Mouse (Mus musculus) hindbrain, embryonic 13.5 days (tissue): ENCODE measurements around the gene Lyve1. TPM values are rescaled to one million over a fixed set of nuclear protein-coding genes. Genes with fewer than 3 reads are reported as not detected.
"Not testable (repeated sequence)": the region's sequence is repeated elsewhere in the genome, so short reads cannot be mapped to it uniquely, and the experiment has no call there.

ENCODE experiments used
- ATAC-seq: fragments of 200-750 bp; cut with Nextera tagmentation; 2 replicates; pipeline ENCODE4 v1.8.0; 2017; ENCODE audit warnings: moderate TSS enrichment; ENCODE audit not compliant: low FRiP score
- H3K27ac ChIP-seq: fragments of 300-500 bp; sonication (generic); 2 replicates; pipeline ENCODE4 v1.5.1; 2015; ENCODE audit warnings: inconsistent platforms, mild to moderate bottlenecking, moderate library complexity
- H3K27me3 ChIP-seq: fragments of 300-500 bp; sonication (generic); 2 replicates; pipeline ENCODE4 v1.6.1; 2015; ENCODE audit warnings: mild to moderate bottlenecking, inconsistent platforms
- H3K36me3 ChIP-seq: fragments of 300-500 bp; sonication (generic); 2 replicates; pipeline ENCODE4 v1.6.1; 2015; ENCODE audit warnings: mild to moderate bottlenecking, inconsistent platforms
- H3K4me1 ChIP-seq: fragments of 300-500 bp; sonication (generic); replicated peaks from 2 replicates; pipeline ENCODE4 v1.6.1; 2015; ENCODE audit warnings: inconsistent platforms
- H3K4me2 ChIP-seq: fragments of 300-500 bp; sonication (generic); 2 replicates; pipeline ENCODE4 v1.6.1; 2015; ENCODE audit warnings: inconsistent platforms, mild to moderate bottlenecking, moderate library complexity
- H3K4me3 ChIP-seq: fragments of 300-500 bp; sonication (generic); 2 replicates; pipeline ENCODE4 v1.5.1; 2015; ENCODE audit warnings: mild to moderate bottlenecking, inconsistent platforms
- H3K9ac ChIP-seq: fragments of 300-500 bp; sonication (generic); 2 replicates; pipeline ENCODE4 v1.6.1; 2015; ENCODE audit warnings: mild to moderate bottlenecking, inconsistent platforms
- H3K9me3 ChIP-seq: fragments of 300-500 bp; sonication (generic); 2 replicates; pipeline ENCODE4 v1.6.1; 2016; ENCODE audit warnings: inconsistent platforms
- WGBS: fragments of 180-500 bp; shearing (Covaris S2); methylation state at CpG from one replicate; pipeline ENCODE4 v1.1.7; 2015; 5-methylcytosine and 5-hydroxymethylcytosine counted together
- polyA plus RNA-seq: library from polyadenylated mRNA; unstranded; fragments of >200 nt; fragmentation: Nextera tagmentation; extraction: Ambion mirVana; gene quantifications from 2 replicates; pipeline ENCODE4 v1.2.1, GENCODE M21; 2015

Gene Lyve1
- 6.8 and 6.9 TPM in 2 replicates for polyA plus RNA-seq

DNA sequence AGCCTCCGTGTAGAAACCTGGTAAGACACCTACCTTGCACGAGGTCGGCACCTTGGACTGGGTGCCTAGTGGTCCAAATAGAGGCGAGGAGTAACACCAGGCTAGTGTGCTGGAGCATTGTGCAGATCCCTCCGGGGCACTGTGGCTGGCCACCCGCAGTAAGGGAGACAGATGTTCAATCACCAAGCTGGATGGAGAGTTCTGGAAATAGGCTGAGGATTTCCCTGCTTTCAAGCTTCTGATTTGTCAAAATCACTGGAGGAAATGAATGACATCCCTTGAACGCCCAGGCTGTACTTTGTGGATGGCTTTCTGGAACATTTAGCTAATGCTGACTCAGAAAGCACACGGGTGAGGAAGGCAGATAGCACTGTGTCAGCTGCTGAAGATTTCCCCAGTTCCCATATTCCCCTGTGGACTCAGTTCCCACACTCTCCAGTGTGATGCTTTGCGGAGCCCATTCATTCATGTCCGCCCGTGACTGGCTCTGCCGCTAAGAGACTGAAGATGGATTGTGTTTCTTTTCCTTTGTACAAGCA lies at the start of gene Lyve1:
Lyve1 (minus strand) TSS at position 489 of the 539 bp plus-strand sequence.
- WGBS: 64% methylated on average over 12 of the region's 12 CpGs
- ATAC-seq: no peak
- Histone ChIP-seq H3K9me3 (no peaks in the 10 kb centered on the region), H3K4me1 (peaks cover 4% of the 10 kb centered on the region; the same call in 1 of the 2 replicates), H3K4me3 (no peak within 1 kb of the TSS), H3K36me3 (no peaks in the 10 kb centered on the region), H3K9ac (no peak within 1 kb of the TSS), H3K4me2 (no peak within 1 kb of the TSS), H3K27ac (no peak within 1 kb of the TSS), H3K27me3 (0 out of 2 replicates have a peak, but pooled peaks cover 2% of the 10 kb centered on the region)

DNA sequence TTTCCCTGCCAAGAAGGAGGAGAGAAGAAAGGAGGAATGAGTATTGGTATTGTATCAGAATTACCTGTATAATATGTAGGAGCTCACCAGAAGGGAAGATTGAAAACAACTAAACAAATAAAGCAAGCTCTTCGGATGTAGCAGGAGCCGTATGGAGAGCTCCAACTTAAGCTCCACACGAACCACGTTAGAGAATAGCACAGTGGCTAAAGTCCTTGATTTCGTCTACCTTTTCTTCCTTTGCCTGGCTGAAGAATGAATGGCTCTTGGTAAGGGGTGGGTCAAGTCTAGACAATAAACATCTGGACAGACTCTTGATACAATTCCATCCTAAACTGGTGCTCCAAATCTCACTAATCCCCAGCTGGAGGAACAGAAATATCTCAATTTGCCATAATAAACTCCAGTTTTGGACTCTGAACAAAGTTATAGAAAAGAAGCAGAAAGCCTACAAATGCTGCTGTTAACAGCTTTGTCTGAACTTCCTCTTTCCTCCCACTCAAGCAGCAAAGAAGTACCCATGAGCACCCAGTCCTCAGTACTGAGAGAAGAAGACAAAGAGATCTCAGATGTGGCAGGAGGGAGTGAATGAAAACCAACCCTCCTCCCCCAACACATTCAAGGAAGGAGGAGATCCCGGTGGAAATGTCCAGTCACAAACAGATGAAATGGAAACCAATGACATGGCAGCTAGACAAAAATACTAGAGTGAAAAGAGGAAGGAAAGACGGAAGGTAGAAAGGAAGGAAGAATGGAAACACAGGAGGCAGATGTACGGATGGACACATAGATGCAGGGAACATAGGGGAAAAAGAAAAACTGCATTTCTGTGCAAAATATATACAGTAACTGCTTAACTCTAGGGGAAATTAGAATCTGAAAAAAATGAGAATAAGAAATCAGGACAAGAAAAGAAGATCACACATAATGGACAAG lies 45.4 kb upstream of the Lyve1 start:
- Histone ChIP-seq H3K27ac (no peak overlapping the region), H3K27me3 (no peaks in the 10 kb centered on the region), H3K4me2 (no peak overlapping the region), H3K36me3 (no peaks in the 10 kb centered on the region), H3K9ac (no peak overlapping the region), H3K4me3 (no peak overlapping the region), H3K9me3 (no peaks in the 10 kb centered on the region), H3K4me1 (no peaks in the 10 kb centered on the region)
- WGBS: 84% methylated on average over 8 of the region's 8 CpGs
- ATAC-seq: no peak

DNA sequence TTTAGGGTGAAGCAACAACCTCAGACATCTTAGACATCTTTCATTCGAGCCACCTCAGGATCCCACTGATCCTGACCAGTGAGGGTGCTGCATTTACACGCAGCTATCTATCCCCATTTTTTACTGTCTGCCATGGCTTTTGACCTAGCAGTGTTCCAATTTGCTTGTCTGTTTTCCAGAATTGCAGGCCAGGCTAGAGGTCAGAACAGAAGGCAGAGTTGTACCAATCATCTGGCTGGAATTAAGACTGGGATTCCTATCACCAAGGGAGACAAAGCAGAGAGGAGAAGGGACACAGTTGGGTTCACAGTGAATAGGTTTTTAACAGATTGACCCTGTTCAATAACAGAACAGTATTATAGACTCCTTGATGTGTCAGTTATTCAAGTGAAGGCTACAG lies 43.5 kb upstream of the Lyve1 start:
- Histone ChIP-seq H3K9me3 (no peaks in the 10 kb centered on the region), H3K4me3 (no peak overlapping the region), H3K4me1 (no peaks in the 10 kb centered on the region), H3K36me3 (no peaks in the 10 kb centered on the region), H3K27ac (no peak overlapping the region), H3K9ac (no peak overlapping the region), H3K4me2 (no peak overlapping the region), H3K27me3 (no peaks in the 10 kb centered on the region)
- WGBS: 72% methylated on average over 2 of the region's 2 CpGs
- no peak for ATAC-seq

DNA sequence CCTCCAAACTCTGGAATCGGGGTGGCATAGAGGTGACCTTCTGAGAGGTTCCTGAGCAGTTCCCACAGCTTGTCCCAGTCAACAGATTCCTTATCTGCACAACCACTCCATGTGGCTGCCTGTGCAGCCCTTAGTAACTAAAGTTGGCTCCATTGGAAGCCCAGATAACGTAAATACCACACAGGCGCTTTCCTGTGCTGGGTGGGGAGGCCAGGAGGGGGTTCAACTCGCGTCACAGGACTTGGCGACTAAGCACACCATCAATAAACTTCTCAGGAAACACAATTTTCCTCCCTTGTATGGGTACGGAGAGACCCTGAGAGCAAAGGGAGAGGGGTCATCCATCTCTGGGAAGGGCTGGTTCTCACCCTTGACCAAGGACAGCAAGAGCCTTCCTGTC lies 40.2 kb upstream of the Lyve1 start:
- Histone ChIP-seq H3K9ac (no peak overlapping the region), H3K9me3 (no peaks in the 10 kb centered on the region), H3K27ac (no peak overlapping the region), H3K36me3 (no peaks in the 10 kb centered on the region), H3K4me1 (no peaks in the 10 kb centered on the region), H3K4me2 (no peak overlapping the region), H3K27me3 (no peaks in the 10 kb centered on the region), H3K4me3 (no peak overlapping the region)
- no peak for ATAC-seq
- 80% methylated on average over 7 of the region's 7 CpGs for WGBS

DNA sequence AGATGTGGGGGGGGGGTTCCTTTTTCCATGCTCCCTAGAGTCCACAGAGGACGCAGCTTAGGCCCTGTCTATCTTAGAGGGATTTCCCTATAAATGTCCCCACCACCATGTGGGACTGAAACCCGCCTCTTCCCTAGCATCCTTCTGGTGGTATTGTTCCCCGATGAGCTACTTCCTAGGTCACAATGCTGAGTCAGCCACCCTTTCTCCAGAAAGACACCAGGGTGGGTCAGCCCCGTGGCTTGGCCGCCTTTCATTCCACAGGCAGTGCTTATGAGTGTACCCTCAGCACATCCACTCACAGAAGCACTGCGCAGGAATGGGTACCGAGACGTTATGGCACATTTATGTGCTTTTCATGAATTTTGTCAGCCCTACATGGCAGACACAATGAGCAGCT lies 34.2 kb upstream of the Lyve1 start:
- H3K9me3 ChIP-seq: no peaks in the 10 kb centered on the region
- H3K36me3 ChIP-seq: no peaks in the 10 kb centered on the region
- no peak overlapping the region for H3K4me3 ChIP-seq
- WGBS: 80% methylated on average over 8 of the region's 8 CpGs
- no peaks in the 10 kb centered on the region for H3K4me1 ChIP-seq
- H3K27me3 ChIP-seq: no peaks in the 10 kb centered on the region
- no peak for ATAC-seq
- H3K4me2 ChIP-seq: no peak overlapping the region
- no peak overlapping the region for H3K27ac ChIP-seq
- H3K9ac ChIP-seq: no peak overlapping the region

DNA sequence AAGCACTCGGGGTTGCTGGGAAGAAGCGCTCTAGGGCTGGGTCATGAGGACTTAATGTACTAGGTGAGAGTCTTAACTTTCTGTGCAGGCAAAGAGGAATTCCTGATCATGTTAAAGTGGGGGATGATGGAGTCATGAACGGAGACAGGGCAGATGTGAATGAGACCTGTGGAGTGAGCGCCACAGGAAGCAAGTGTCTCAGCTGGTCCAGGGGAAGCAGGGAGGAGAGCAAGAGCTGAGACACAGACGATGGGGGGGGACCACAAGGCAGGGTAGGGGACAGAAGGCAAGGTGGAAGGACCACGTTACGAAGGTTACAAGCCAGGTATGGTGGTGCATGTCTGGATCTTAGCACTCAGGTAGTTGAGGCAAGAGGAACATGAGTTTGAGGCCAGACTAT lies 33.4 kb upstream of the Lyve1 start:
- H3K4me2 ChIP-seq: no peak overlapping the region
- no peak overlapping the region for H3K27ac ChIP-seq
- no peak overlapping the region for H3K4me3 ChIP-seq
- no peaks in the 10 kb centered on the region for H3K27me3 ChIP-seq
- H3K9ac ChIP-seq: no peak overlapping the region
- H3K9me3 ChIP-seq: no peaks in the 10 kb centered on the region
- H3K36me3 ChIP-seq: no peaks in the 10 kb centered on the region
- WGBS: 95% methylated on average over 7 of the region's 7 CpGs
- no peaks in the 10 kb centered on the region for H3K4me1 ChIP-seq
- no peak for ATAC-seq

DNA sequence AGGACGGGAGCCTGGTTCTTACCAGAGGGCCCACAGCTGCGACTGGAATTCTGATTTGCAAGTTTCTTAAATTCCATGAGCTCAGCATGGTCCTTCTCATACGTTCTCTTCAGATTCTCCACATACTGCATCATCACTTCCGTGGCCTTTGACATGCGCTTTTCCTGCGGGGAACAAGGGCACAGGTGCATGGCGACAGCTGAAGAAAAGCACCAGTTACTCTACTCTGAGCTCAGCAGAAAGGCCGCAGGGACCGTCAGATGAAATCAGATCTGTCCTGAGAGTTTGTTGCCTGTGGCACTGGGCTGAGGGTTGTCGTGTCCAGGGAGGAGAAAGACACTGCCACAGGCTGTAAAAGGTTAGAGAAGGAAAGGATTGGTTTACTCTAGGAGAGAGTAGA lies 32.7 kb upstream of the Lyve1 start:
- H3K4me3 ChIP-seq, H3K4me1 ChIP-seq, H3K9me3 ChIP-seq, H3K36me3 ChIP-seq, H3K27me3 ChIP-seq, H3K9ac ChIP-seq, H3K4me2 ChIP-seq, ATAC-seq, H3K27ac ChIP-seq: not testable (repeated sequence)
- 77% methylated on average over 10 of the region's 10 CpGs for WGBS

DNA sequence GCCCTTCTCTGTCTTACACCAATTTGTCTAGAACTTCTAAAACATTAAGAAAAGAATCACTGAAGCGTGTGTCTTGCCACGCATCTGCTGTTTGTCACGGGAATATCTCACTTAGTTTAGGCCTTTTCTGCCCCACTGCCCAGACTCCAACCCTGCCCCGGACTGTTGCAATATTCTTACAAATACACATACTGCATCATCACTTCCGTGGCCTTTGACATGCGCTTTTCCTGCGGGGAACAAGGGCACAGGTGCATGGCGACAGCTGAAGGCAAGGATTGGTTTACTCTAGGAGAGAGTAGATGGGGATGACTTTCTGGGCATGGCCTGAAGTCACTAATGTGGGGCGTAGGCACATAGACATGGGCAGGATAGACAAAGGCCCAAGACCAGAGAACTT lies 31.6 kb upstream of the Lyve1 start:
- ATAC-seq: no peak
- no peak overlapping the region for H3K9ac ChIP-seq
- no peak overlapping the region for H3K4me2 ChIP-seq
- H3K27me3 ChIP-seq: no peaks in the 10 kb centered on the region
- no peak overlapping the region for H3K4me3 ChIP-seq
- H3K4me1 ChIP-seq: no peaks in the 10 kb centered on the region
- no peaks in the 10 kb centered on the region for H3K9me3 ChIP-seq
- H3K27ac ChIP-seq: no peak overlapping the region
- whole genome bisulfite sequencing: 88% methylated on average over 9 of the region's 9 CpGs
- H3K36me3 ChIP-seq: no peaks in the 10 kb centered on the region

DNA sequence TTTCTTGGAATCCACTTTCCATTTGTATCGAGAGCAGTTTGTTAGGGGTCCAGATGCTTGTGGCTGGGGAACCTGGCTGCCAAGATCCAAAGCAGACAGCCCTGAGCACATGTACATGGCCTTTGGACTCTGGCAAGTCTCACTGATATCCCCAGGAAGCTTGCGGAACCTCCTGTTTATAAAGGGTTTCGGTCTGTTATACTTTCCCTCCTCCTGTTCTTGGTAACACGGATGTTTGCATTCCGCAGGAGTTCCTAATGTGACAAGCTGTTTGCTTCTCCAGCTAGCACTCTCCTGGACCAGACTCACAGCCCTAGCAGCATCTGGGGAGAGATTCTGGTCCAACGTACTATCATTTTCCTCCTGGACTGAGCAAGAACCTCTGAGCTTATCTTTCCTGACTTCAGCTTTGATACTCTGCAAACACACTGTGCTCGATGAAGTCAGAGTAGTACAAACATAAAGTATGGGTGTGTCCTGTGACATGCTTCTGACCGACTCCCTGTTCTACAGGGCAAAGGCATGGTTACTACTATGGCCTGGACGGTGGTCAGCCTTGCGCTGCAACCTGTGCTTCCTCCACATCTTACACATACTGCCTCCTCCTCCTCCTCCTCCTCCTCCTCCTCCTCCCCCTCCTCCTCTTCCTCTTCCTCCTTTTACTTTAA lies 31.0 kb upstream of the Lyve1 start:
- no peaks in the 10 kb centered on the region for H3K27me3 ChIP-seq

DNA sequence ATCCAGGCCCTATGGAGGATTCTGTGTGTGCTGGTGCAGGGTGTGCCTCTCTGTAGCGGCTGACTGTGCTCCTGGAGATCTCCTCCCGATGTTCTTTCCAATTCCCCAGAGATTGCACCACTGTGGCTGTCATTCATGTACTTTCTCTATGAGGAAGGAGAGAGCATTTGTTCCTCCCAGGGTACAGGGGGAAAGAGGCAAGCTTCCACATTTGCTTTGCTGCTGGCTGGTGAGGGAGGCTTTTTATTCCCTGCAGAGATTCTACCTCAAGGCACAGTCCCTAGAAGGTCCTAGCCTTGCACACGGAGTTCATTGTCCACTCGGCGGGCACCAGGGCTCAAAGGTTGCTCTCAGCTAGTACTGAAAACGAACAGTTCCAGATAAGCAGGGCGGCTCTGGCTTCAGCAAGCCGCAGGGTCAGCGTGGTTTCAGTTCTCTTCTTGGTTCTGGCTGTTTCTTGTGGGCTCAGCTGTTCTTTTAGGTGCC lies 28.5 kb upstream of the Lyve1 start:
- Histone ChIP-seq H3K4me1 (no peaks in the 10 kb centered on the region), H3K4me2 (no peak overlapping the region), H3K9ac (no peak overlapping the region), H3K27ac (no peak overlapping the region), H3K9me3 (no peaks in the 10 kb centered on the region), H3K36me3 (no peaks in the 10 kb centered on the region), H3K4me3 (no peak overlapping the region), H3K27me3 (no peaks in the 10 kb centered on the region)
- no peak for ATAC-seq
- 77% methylated on average over 9 of the region's 9 CpGs for WGBS

More for the DNA sequence above, 31.0 kb upstream of the Lyve1 start:
- H3K4me2 ChIP-seq: no peak overlapping the region
- H3K27ac ChIP-seq: no peak overlapping the region
- 88% methylated on average over 10 of the region's 10 CpGs for WGBS
- no peaks in the 10 kb centered on the region for H3K4me1 ChIP-seq
- H3K9ac ChIP-seq: no peak overlapping the region
- ATAC-seq: no peak
- H3K9me3 ChIP-seq: no peaks in the 10 kb centered on the region
- no peaks in the 10 kb centered on the region for H3K36me3 ChIP-seq
- no peak overlapping the region for H3K4me3 ChIP-seq

DNA sequence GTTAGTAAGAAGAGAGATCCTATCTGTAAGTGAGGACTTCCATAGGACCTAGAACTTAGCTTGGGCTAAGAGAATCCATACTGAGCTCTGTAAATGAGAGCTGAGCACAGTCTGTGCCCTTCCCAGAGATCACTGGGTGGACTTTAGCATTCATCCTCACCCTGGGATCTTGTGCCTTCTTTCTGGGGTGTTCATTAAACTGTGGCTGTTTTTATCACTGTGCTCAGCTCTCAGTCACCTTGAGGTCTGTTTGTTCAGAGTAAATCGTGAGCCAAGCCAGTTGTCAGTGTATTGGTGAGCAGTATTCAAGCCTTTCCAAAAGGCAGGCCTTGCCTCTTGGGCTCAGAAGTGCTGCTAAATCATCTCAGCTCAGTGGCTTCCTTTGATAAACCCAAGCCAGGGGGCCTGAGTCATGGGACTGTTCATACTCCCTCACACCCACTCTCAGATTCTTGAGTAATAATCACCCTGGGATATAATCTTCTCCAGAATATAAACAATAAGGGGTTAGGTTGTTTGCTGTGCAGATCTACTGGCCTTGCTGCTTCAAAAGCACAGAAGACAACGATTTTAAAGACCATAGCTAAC lies 18.8 kb upstream of the Lyve1 start:
- H3K36me3 ChIP-seq: no peaks in the 10 kb centered on the region
- H3K9ac ChIP-seq: no peak overlapping the region
- no peak for ATAC-seq
- WGBS: 92% methylated on average over 2 of the region's 2 CpGs
- no peak overlapping the region for H3K4me3 ChIP-seq
- no peak overlapping the region for H3K27ac ChIP-seq
- no peaks in the 10 kb centered on the region for H3K27me3 ChIP-seq
- no peaks in the 10 kb centered on the region for H3K9me3 ChIP-seq
- no peak overlapping the region for H3K4me2 ChIP-seq
- no peaks in the 10 kb centered on the region for H3K4me1 ChIP-seq

DNA sequence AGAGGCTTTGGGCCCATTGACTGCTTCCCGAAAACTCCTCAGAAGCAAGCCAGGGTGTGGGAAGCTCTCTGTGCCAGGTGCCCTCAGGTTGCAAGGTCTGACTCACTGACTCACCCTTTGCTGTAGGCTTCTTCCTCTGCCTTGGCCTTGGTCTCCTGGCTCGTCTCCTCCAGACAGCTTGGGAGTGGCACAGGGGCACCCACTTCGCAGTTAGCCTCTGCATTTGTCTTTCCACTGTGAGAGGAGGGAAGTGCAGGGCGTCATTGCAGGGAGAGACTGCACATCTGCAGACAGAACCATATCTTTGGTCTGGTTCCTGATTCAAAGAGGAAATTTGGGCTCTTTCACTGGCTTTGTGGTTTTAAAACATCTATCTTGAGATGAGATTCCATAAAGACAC lies 15.0 kb upstream of the Lyve1 start:
- Histone ChIP-seq H3K27me3 (no peaks in the 10 kb centered on the region), H3K9ac (no peak overlapping the region), H3K9me3 (no peaks in the 10 kb centered on the region), H3K27ac (no peak overlapping the region), H3K4me2 (no peak overlapping the region), H3K4me3 (no peak overlapping the region), H3K4me1 (no peaks in the 10 kb centered on the region), H3K36me3 (no peaks in the 10 kb centered on the region)
- no peak for ATAC-seq
- WGBS: 92% methylated on average over 4 of the region's 4 CpGs
